Mouse (Mus musculus) CD8-positive naive resting alpha-beta T cell, adult 57 days (primary cell): ENCODE measurements around the gene Dusp23. TPM values are rescaled to one million over a fixed set of nuclear protein-coding genes. Genes with fewer than 3 reads are reported as not detected.

Experiments
- total RNA-seq: library from RNA; stranded (reverse); gene quantifications from one replicate; pipeline ENCODE4 v1.2.4, GENCODE M21; 2023

The Dusp23 gene
- total RNA-seq: 1.6 TPM

GRCm38 (mm10) chr1:172632451-172633326 is at the start of gene Dusp23:
Gene Dusp23, minus strand, starts transcription at chr1:172632962.

GRCm38 (mm10) chr1:172602326-172602725 is 30.4 kb downstream of the Dusp23 start, which contains the start of gene Fcrl6:
Gene Fcrl6, minus strand, starts transcription at chr1:172602551.

GRCm38 (mm10) chr1:172590385-172590784 is 42.4 kb downstream of the Dusp23 start, which contains the start of gene Slamf8:
Gene Slamf8, minus strand, starts transcription at chr1:172590568.

Other genes with a start within 250 kb of the Dusp23 start
- gene Slamf9, start 157.6 kb downstream of the Dusp23 start, total RNA-seq: not detected
- 1.6 TPM for gene Igsf9, start 151.2 kb downstream of the Dusp23 start, total RNA-seq
- 306 TPM for gene Tagln2, start 132.9 kb downstream of the Dusp23 start, total RNA-seq
- 0.61 TPM for gene Cfap45, start 112.2 kb downstream of the Dusp23 start, total RNA-seq
- gene Vsig8, start 77.0 kb downstream of the Dusp23 start, total RNA-seq: not detected
- 0.70 TPM for gene Slamf8, start 42.4 kb downstream of the Dusp23 start, total RNA-seq
- not detected for gene Fcrl6, start 30.4 kb downstream of the Dusp23 start, total RNA-seq
- gene Crp, start 65.1 kb upstream of the Dusp23 start, total RNA-seq: not detected